Mouse (Mus musculus) heart, postnatal 0 days (tissue): ENCODE data around the gene Thtpa. TPM values are rescaled to one million over a fixed set of nuclear protein-coding genes. Genes with fewer than 3 reads are reported as not detected.

Experiments used
- ATAC-seq: fragments of 200-750 bp; cut with Nextera tagmentation; 2 replicates; pipeline ENCODE4 v1.8.0; 2017; ENCODE audit warnings: low read depth, moderate number of reproducible peaks, moderate library complexity; ENCODE audit not compliant: insufficient read depth
- DNase-seq: peaks from one replicate; pipeline ENCODE4 v3.0.0-alpha.2; 2016; ENCODE audit warnings: low spot score
- H3K27ac ChIP-seq: fragments of 300-500 bp; sonication (generic); 2 replicates; pipeline ENCODE4 v1.5.1; 2014; ENCODE audit warnings: low read depth, mild to moderate bottlenecking
- H3K27me3 ChIP-seq: fragments of 300-500 bp; sonication (generic); 2 replicates; pipeline ENCODE4 v1.6.1; 2014; ENCODE audit warnings: low read length, mixed read lengths; ENCODE audit not compliant: control insufficient read depth, insufficient read depth
- H3K36me3 ChIP-seq: fragments of 300-500 bp; sonication (generic); replicated peaks from 2 replicates; pipeline ENCODE4 v1.6.1; 2014; ENCODE audit warnings: low read length, mixed read lengths; ENCODE audit not compliant: control insufficient read depth, insufficient read depth
- H3K4me1 ChIP-seq: fragments of 300-500 bp; sonication (generic); 2 replicates; pipeline ENCODE4 v1.6.1; 2014; ENCODE audit warnings: antibody characterized with exemption; ENCODE audit not compliant: control insufficient read depth, insufficient read depth
- H3K4me2 ChIP-seq: fragments of 300-500 bp; sonication (generic); 2 replicates; pipeline ENCODE4 v1.6.1; 2014; ENCODE audit warnings: low read depth, mild to moderate bottlenecking, low read length, moderate library complexity
- H3K4me3 ChIP-seq: fragments of 300-500 bp; sonication (generic); 2 replicates; pipeline ENCODE4 v1.5.1; 2014; ENCODE audit warnings: low read depth, low read length
- H3K9ac ChIP-seq: fragments of 300-500 bp; sonication (generic); replicated peaks from 2 replicates; pipeline ENCODE4 v1.6.1; 2014; ENCODE audit warnings: low read depth, low read length, mixed read lengths
- H3K9me3 ChIP-seq: fragments of 300-500 bp; sonication (generic); replicated peaks from 2 replicates; pipeline ENCODE4 v1.6.1; 2016; ENCODE audit warnings: low read length; ENCODE audit not compliant: control insufficient read depth
- CTCF ChIP-seq: IDR thresholded peaks from 2 replicates; pipeline ENCODE4 v1.5.1; 2016; ENCODE audit warnings: antibody characterized with exemption, control low read depth, low read depth
- EP300 ChIP-seq: IDR thresholded peaks from 2 replicates; pipeline ENCODE4 v1.6.1; 2016; ENCODE audit warnings: antibody characterized with exemption, low read depth
- WGBS: fragments of 180-500 bp; shearing (Covaris S2); extraction: QIAGEN DNeasy Blood & Tissue Kit; methylation state at CpG from one replicate; pipeline ENCODE4 v1.1.7; 2014; 5-methylcytosine and 5-hydroxymethylcytosine counted together
- polyA plus RNA-seq: library from polyadenylated mRNA; unstranded; fragments of >200 nt; fragmentation: Nextera tagmentation; extraction: Ambion mirVana; gene quantifications from 2 replicates; pipeline ENCODE4 v1.2.1, GENCODE M21; 2015
- total RNA-seq: library from RNA; depleted of rRNA; stranded (reverse); fragments of >200 nt; gene quantifications from 2 replicates; pipeline ENCODE4 v1.2.3, GENCODE M21; 2014; ENCODE audit warnings: low replicate concordance

Gene Thtpa
- total and polyA plus RNA-seq, 2 experiments from 2014 or later: 13.4 to 17.7 TPM

DNA sequence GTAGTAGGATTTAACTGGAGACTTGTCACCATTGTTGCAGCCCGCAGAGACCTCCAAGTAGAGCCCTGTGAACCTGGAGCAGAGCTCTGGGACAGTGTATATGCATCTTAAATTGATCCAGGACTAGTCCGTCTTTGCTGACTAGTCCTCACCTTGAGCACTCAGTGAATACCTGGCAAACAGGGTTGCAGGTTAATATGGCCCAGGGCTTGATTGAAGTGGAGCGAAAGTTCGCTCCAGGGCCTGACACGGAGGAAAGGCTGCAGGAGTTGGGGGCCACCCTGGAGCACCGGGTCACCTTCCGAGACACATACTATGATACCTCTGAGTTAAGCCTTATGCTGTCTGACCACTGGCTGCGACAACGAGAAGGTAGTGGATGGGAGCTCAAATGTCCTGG is 679 bp downstream of the Thtpa start:
- peak overlapping the region; percentile 57 for H3K27ac ChIP-seq
- H3K4me2 ChIP-seq: peak overlapping the region; percentile 67
- peaks cover 12% of the 10 kb centered on the region; the same call in 1 of the 2 replicates for H3K36me3 ChIP-seq
- WGBS: 59% methylated on average over 9 of the region's 9 CpGs
- H3K9me3 ChIP-seq: no peaks in the 10 kb centered on the region
- peak overlapping the region; percentile 73 for H3K4me3 ChIP-seq
- peak overlapping the region; percentile 59 for H3K9ac ChIP-seq
- no peak for TF ChIP-seq EP300
- no peak for ATAC-seq
- peaks cover 15% of the 10 kb centered on the region for H3K4me1 ChIP-seq
- H3K27me3 ChIP-seq: no peaks in the 10 kb centered on the region
- no peak for DNase-seq

DNA sequence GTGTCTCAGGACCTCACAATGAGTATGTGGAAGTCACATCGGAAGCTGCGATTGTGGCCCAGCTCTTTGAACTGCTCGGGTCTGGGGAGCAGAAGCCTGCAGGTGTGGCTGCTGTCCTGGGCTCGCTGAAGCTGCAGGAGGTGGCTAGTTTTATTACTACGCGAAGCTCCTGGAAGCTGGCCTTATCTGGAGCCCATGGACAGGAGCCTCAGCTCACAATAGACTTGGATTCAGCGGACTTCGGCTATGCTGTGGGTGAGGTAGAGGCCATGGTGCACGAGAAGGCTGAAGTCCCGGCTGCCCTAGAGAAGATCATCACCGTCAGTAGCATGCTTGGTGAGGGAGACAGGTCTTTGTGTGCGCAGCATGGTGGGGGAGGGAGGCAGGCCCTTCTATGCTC is 1.1 kb downstream of the Thtpa start:
- H3K9me3 ChIP-seq: no peaks in the 10 kb centered on the region
- H3K27me3 ChIP-seq: no peaks in the 10 kb centered on the region
- 70% methylated on average over 12 of the region's 12 CpGs for WGBS
- peak overlapping the region; percentile 73; the same call in 1 of the 2 replicates for H3K4me3 ChIP-seq
- H3K4me2 ChIP-seq: peak overlapping the region; percentile 67
- no peak overlapping the region for H3K27ac ChIP-seq
- DNase-seq (no peak), ATAC-seq (no peak)
- H3K9ac ChIP-seq: peak overlapping the region; percentile 59; the same call in 1 of the 2 replicates
- peaks cover 15% of the 10 kb centered on the region for H3K4me1 ChIP-seq
- H3K36me3 ChIP-seq: peaks cover 16% of the 10 kb centered on the region; the same call in 1 of the 2 replicates
- TF ChIP-seq EP300 (no peak), CTCF (no peak)

DNA sequence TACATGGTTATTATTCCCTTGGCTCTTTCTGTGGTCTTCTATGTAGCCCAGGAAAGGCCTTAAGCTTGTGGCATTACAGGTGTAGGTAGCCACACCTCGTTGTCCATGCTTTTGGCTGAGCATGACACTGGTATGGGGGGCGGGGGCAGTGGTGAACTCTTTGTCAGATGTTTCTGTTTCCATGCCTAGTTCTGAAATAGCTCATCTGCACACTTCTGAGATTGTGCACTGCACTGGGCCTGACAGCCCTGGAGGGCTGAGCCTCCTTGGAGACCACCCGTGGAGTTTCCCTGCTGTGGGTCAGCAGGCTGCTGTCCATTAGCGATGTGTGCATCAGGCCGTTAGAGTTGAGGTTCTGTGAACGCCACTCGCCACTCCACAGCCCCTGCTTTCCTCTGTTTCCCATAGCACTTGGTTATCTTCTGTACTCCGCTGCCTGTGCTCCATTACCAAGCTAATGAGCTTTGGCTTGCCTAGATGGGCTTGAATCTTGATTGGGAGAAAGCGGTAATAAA is 2.0 kb downstream of the Thtpa start:
- DNase-seq (no peak), ATAC-seq (no peak)
- Histone ChIP-seq H3K4me3 (no peak overlapping the region), H3K9me3 (no peaks in the 10 kb centered on the region), H3K27ac (no peak overlapping the region), H3K4me2 (no peak overlapping the region), H3K27me3 (no peaks in the 10 kb centered on the region), H3K9ac (no peak overlapping the region), H3K4me1 (peaks cover 9% of the 10 kb centered on the region; the same call in 1 of the 2 replicates), H3K36me3 (peaks cover 19% of the 10 kb centered on the region; the same call in 1 of the 2 replicates)
- TF ChIP-seq EP300 (no peak), CTCF (no peak)
- 55% methylated on average over 9 of the region's 9 CpGs for WGBS

DNA sequence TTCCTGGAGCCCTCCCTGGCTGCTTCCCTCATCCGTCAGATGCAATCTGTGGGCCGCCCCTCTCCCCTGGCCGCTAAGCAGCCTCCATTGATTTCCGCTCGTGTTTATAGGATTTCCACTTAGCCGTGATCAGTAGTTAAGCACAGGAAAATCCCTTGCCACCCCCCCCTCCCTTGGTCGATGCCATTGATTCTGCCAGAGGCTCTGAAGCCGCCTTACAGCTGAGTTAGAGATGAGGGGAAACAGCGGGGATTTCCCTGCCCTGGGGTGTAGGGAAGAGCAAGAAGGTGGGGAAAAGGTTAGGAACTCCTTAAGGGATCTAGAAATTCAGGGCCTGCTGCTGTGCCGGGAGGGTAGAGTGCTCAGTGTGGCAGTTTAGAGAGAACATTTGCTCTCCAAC is 3.1 kb downstream of the Thtpa start:
- DNase-seq (no peak), ATAC-seq (no peak)
- H3K36me3 ChIP-seq: peaks cover 19% of the 10 kb centered on the region; the same call in 1 of the 2 replicates
- TF ChIP-seq EP300: no peak
- TF ChIP-seq CTCF: no peak
- 65% methylated on average over 10 of the region's 10 CpGs for WGBS
- H3K9ac ChIP-seq: 0 out of 2 replicates have a peak overlapping the region, but pooled peaks have one; percentile 3
- H3K9me3 ChIP-seq: no peaks in the 10 kb centered on the region
- peak overlapping the region; percentile 79 for H3K27ac ChIP-seq
- H3K27me3 ChIP-seq: no peaks in the 10 kb centered on the region
- H3K4me1 ChIP-seq: peaks cover 9% of the 10 kb centered on the region; the same call in 1 of the 2 replicates
- peak overlapping the region; percentile 19 for H3K4me2 ChIP-seq
- H3K4me3 ChIP-seq: no peak overlapping the region

DNA sequence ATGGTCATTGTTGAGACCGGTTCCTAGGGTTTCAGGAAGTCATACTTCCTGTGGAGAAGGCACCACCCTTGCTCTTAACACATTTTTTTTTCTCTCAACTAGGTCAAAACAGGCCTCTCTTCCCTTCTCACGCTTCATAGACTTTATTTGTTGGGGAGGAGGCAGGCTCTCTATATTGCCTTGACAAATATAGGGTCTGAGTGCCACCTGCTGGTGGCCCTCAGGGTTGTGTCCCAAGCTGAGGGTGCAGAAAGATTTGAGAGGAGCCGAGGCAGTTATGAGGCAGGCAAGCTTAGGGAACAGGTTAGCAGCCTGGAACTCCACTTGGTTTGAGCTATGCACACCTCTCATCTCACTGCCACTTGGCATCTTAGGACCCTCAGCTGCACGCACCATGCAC is 3.5 kb downstream of the Thtpa start:
- ATAC-seq (peak; percentile 42; the same call in 1 of the 2 replicates), DNase-seq (peak; percentile 67)
- Histone ChIP-seq H3K9ac (no peak overlapping the region), H3K4me2 (no peak overlapping the region), H3K4me1 (peaks cover 9% of the 10 kb centered on the region; the same call in 1 of the 2 replicates), H3K4me3 (no peak overlapping the region), H3K36me3 (peaks cover 20% of the 10 kb centered on the region; the same call in 1 of the 2 replicates), H3K9me3 (no peaks in the 10 kb centered on the region), H3K27ac (peak overlapping the region; percentile 79; the same call in 1 of the 2 replicates), H3K27me3 (no peaks in the 10 kb centered on the region)
- TF ChIP-seq EP300: no peak
- TF ChIP-seq CTCF: peak; percentile 62
- 63% methylated on average over 4 of the region's 4 CpGs for WGBS
